Mouse (Mus musculus) thymus, postnatal 14 days (tissue): ENCODE data around the gene Hist2h2ac.
A peak's percentile ranks its signal among the peaks of the same experiment; 100 is the strongest.

ENCODE experiments used
- DNase-seq: peaks from one replicate; pipeline ENCODE4 v3.0.0; 2021

Hist2h2ac gene

GRCm38 (mm10) chr3:96220765-96221639 is at the start of gene Hist2h2ac, which contains the start of gene Hist2h2be:
Gene Hist2h2ac, minus strand, starts transcription at chr3:96220880.
Gene Hist2h2be, plus strand, starts transcription at chr3:96221119.
- DNase-seq: peak; percentile 92

- DNase-seq: peak; percentile 92
Observed at GRCm38 (mm10) chr3:96269511-96270474, 49.1 kb upstream of the Hist2h2ac start, which contains the start of gene Hist2h2bb. Gene Hist2h2bb, plus strand, starts transcription at chr3:96269752.

- DNase-seq: peak; percentile 51
Observed at GRCm38 (mm10) chr3:96268776-96269378, 48.2 kb upstream of the Hist2h2ac start.

- peak; percentile 84 for DNase-seq
Observed at GRCm38 (mm10) chr3:96268051-96268775, 47.5 kb upstream of the Hist2h2ac start, which contains the start of gene Hist2h3b. Gene Hist2h3b, plus strand, starts transcription at chr3:96268654.

GRCm38 (mm10) chr3:96267541-96267940 is 46.9 kb upstream of the Hist2h2ac start:
- DNase-seq: no peak

- no peak for DNase-seq
Observed at GRCm38 (mm10) chr3:96266132-96266710, 45.5 kb upstream of the Hist2h2ac start.

- DNase-seq: peak; percentile 25
Observed at GRCm38 (mm10) chr3:96264404-96264949, 43.8 kb upstream of the Hist2h2ac start.

GRCm38 (mm10) chr3:96263558-96264403 is 43.1 kb upstream of the Hist2h2ac start:
- peak; percentile 59 for DNase-seq

- DNase-seq: peak; percentile 95
Observed at GRCm38 (mm10) chr3:96262979-96263550, 42.4 kb upstream of the Hist2h2ac start, which contains the start of gene Hist2h4. Gene Hist2h4, minus strand, starts transcription at chr3:96263311.

GRCm38 (mm10) chr3:96262216-96262875 is 41.7 kb upstream of the Hist2h2ac start:
- peak; percentile 56 for DNase-seq

GRCm38 (mm10) chr3:96261623-96262022 is 40.9 kb upstream of the Hist2h2ac start:
- DNase-seq: no peak

GRCm38 (mm10) chr3:96260220-96260619 is 39.5 kb upstream of the Hist2h2ac start:
- no peak for DNase-seq

- DNase-seq: no peak
Observed at GRCm38 (mm10) chr3:96257190-96257589, 36.5 kb upstream of the Hist2h2ac start.

- no peak for DNase-seq
Observed at GRCm38 (mm10) chr3:96255926-96256593, 35.4 kb upstream of the Hist2h2ac start.

- no peak for DNase-seq
Observed at GRCm38 (mm10) chr3:96254683-96255355, 34.1 kb upstream of the Hist2h2ac start.

- no peak for DNase-seq
Observed at GRCm38 (mm10) chr3:96251787-96252186, 31.1 kb upstream of the Hist2h2ac start.

GRCm38 (mm10) chr3:96250890-96251289 is 30.2 kb upstream of the Hist2h2ac start:
- DNase-seq: no peak

- DNase-seq: peak; percentile 38
Observed at GRCm38 (mm10) chr3:96249034-96249345, 28.3 kb upstream of the Hist2h2ac start.
